Mouse (Mus musculus) telencephalon, adult 2 months (tissue): ENCODE measurements around the gene Wdr49.
A peak's percentile ranks its signal among the peaks of the same experiment; 100 is the strongest.
"Not testable (repeated sequence)": the region's sequence is repeated elsewhere in the genome, so short reads cannot be mapped to it uniquely, and the experiment has no call there.

Experiments
- DNase-seq: peaks from one replicate; pipeline ENCODE4 v3.0.0-alpha.2; 2011; ENCODE audit warnings: low read depth, low spot score

Gene Wdr49

DNA sequence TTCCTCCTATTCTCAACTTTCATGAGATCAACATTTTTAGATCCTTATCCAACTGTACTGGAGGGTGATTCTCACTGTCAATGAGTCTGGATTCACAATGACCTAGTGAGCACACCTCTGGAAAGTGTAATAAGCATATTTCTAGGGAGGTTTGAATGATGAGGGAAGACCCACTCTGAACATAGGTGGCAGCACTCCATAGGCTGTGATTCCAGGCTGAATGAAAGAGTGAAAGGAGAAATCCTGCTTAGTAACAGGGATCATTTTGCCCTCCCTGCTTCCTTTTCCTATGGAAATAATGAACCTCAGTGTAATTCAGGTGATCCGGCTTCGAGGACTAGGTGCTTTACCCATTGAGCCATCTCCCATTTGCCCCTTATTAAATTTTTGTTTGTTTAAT lies 180.9 kb downstream of the Wdr49 start:
- no peak for DNase-seq

DNA sequence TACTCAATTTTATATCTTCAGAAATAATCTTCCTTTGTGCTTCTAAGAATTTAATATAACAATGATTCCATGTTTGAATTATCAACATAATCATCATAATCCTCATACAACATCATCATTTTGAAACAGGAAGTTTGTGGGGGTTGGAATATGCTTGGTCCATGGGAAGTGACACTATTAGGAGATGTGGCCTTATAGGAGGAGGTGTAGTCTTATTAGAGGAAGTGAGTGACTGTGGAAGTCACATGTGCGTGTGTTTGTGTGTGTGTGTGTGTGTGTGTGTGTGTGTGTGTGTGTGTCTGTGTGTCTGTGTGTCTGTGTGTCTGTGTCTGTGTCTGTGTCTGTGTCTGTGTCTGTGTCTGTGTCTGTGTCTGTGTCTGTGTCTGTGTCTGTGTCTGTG lies 182.5 kb downstream of the Wdr49 start:
- not testable (repeated sequence) for DNase-seq

DNA sequence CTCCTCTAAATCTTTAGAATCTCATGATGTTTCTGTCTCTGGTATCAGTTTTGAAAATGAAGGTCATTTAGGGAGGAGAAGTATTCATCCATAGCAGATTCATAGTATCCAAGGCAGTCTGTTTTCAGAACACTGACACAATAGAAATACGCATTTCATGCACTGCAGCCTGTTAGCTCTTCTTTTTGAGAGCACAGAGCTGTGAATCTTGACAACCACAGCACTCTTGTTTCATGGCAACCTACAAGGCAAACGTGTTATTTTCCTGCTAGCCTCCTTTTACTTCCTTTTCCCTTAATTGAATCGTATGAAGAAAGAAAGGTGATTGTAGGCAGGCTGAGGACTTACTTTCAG lies 184.2 kb downstream of the Wdr49 start:
- DNase-seq: peak; percentile 4

DNA sequence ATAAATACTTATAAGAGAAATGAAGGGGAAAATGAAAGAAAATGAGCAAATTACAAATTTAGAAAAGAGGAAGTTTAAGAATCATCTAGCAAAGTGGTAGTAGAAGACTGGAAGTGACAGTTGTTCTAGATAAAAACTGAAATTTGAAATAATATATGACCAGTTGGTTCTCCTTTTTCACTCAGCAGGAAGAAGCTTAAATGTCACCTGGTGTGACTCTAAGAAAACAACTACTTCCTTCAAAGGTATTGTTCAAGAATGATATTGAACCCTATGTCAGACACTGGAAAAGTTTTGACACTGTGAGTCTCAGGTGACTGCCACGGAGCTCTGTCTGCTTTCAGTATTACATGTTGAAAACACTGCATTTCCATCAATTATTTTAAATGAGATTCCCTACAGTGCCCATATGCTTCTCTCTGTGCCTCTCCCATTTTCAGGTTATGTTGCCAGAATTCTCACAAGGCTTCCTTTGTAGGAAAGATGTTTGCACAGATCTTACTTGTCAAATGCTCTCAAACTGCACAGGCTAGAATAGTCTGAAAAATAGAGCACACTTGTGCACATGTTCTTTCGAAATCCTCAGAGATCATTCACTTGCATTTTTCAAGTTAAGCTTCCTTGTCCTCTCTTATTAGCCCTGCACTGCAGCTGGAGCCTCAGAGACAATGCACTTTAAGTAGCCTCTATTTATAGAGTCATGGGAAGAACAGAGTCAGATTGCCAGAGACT lies 184.8 kb downstream of the Wdr49 start:
- DNase-seq: peak; percentile 43

DNA sequence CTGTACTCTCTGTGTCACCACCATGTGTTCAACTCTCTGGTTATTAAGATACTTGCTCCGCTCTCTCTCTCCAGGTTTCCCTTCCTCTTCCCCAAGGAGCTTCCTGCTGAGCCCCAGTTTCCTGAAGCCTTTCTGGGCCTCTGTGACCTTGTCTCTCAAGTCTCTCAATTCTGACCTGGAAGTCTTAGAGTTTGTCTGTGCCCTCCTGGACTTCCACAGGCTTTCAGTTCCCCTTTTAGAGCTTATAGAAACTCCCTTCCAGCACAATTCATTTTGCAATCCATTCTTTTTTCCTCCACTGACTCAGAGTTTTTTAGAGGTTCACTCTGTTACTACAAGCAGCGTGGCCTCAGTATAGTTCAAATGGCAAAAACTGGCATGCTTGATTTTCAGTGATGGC lies 188.7 kb downstream of the Wdr49 start:
- DNase-seq: no peak

DNA sequence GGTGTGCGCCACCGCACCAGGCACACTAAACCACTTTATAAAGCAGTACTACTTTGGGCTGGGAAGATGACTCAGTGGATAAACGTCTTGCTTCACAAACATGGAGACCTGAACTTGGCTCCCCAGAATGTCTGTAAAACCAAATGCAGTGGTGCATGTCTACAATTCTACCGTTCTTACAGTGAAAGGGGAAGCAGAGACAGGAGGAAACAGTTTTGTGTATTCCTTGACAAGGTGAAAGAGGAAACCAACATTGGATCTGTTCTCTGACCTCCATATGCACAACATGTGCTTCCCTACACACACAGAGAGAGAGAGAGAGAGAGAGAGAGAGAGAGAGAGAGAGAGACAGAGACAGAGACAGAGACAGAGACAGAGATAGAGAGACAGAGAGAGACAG lies 204.5 kb downstream of the Wdr49 start:
- DNase-seq: no peak

DNA sequence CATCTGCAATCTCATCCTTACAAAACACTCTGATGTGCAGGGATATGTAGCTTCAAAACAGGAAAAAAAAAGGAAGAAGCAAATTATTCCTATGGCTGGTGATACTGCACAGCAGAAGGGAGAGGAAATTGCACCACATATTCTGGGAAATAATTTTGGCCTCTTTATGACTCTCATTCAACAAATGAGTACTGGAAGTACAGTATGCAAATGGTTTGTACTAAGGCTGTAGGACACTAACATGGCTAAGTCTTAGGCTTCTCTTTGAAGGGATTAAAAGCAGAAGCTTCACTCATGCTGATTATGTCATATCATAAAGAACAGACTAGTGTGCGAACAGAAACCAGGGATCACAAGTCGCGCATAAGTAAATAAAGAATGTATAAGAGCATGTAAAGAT lies 205.4 kb downstream of the Wdr49 start:
- no peak for DNase-seq

DNA sequence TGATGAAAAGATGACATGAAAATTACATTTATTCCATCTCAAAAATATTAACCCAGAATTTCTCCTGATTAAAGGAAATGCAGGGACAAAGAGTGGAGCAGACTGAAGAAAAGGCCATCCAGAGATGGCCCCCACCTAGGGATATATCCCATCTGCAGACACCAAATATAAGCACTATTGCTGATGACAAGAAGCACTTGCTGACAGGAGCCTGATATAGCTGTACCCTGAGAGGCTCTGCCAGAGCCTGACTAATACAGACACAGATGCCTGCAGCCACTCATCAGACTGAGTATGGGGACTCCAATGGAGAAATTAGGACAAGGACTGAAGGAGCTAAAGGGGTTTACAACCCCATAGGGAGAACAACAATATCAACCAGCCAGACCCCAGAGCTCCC lies 206.8 kb downstream of the Wdr49 start:
- DNase-seq: no peak

DNA sequence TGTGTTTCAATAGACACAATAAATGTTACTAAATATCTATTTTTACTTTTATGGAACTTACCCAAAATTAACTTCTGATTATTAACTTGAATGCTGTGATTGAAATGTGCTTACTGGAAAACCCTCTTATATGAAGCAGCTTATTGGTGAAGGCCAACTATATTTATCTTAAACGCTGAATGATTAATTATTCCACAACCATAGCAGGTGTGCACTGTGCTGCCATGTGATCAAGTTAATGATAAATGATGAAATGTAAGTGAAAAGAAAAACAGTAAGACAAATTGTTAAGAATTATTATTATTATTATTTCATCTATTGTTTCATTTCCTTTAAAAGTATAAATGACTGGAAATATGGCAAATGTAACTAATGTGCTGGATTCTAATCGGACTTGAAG lies 212.0 kb downstream of the Wdr49 start, which contains the start of gene Serpini2:
Gene Serpini2, minus strand, starts transcription at position 101 of the 400 bp plus-strand sequence.
- no peak for DNase-seq

DNA sequence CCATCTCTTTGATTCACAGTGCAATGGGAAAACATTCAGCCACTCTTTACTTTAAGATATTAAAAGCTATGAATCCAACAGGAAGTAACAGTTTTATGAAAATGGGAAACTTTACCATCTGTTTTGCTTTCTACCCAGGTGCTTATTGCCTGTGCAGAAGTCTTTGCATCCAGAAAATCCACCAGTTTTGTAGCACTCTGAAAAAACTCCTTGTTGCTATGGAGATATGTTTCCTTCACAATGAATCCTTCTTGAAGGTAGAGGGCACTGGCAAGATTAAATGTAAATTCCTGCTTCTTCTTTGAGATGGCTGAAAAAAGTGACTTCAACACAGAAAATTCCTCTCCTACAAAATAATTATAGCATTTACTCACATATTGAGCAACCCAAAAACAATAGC lies 222.6 kb downstream of the Wdr49 start:
- peak; percentile 64 for DNase-seq
